Mouse (Mus musculus): ENCODE results near the gene Lrrc66. TPM values are rescaled to one million over a fixed set of nuclear protein-coding genes. Genes with fewer than 3 reads are reported as not detected.
A peak's percentile ranks its signal among the peaks of the same experiment; 100 is the strongest.
"Not testable (repeated sequence)": the region's sequence is repeated elsewhere in the genome, so short reads cannot be mapped to it uniquely, and the experiment has no call there.

Gene Lrrc66
- polyA plus RNA-seq, 1 experiment from 2014 or later, result not detected

GRCm38 (mm10) chr5:73604542-73604941 is 27.8 kb downstream of the Lrrc66 start:
- Histone ChIP-seq H3K36me3 (replicated peaks) (no peaks in the 10 kb centered on the region), H3K27ac (no peak overlapping the region), H3K27me3 (replicated peaks) (no peaks in the 10 kb centered on the region), H3K9me3 (no peaks in the 10 kb centered on the region), H3K9ac (no peak overlapping the region), H3K4me1 (peaks cover 3% of the 10 kb centered on the region; the same call in 1 of the 2 replicates), H3K4me2 (no peak overlapping the region), H3K4me3 (no peak overlapping the region)
- no peak for ATAC-seq (replicated peaks)
- 78% methylated on average over 6 of the region's 6 CpGs for WGBS

DNA sequence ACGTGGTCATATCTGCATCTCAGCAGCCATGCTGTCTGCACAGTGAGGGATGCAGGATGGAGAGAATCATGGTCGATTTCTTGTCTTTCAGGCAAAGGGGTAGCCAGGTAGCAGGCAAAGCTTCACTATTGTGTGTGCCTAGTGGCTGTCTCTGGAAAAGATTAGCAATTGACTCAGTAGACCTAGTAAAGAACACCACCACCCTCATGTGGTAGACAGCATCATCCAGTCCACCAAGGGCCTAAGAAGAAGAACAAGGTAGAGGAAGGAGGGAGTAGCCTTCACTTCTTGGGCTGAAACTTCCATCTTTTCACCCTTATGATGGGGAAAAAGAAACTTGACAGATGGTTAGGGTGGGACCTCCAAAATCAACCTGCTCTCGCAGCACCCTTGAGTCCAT is 29.5 kb downstream of the Lrrc66 start:
- H3K9ac ChIP-seq, result no peak overlapping the region
- H3K36me3 ChIP-seq (replicated peaks), result no peaks in the 10 kb centered on the region
- H3K4me2 ChIP-seq, result no peak overlapping the region
- no peak overlapping the region for H3K4me3 ChIP-seq
- H3K4me1 ChIP-seq, result peaks cover 12% of the 10 kb centered on the region
- no peaks in the 10 kb centered on the region for H3K27me3 ChIP-seq (replicated peaks)
- ATAC-seq (replicated peaks), result no peak
- H3K27ac ChIP-seq, result no peak overlapping the region
- H3K9me3 ChIP-seq, result no peaks in the 10 kb centered on the region
- 91% methylated on average over 3 of the region's 3 CpGs for WGBS

GRCm38 (mm10) chr5:73601361-73601763 is 31.0 kb downstream of the Lrrc66 start:
- H3K27ac ChIP-seq, result no peak overlapping the region
- no peak overlapping the region for H3K4me2 ChIP-seq
- WGBS, result 41% methylated on average over 8 of the region's 8 CpGs
- H3K4me1 ChIP-seq, result peaks cover 12% of the 10 kb centered on the region
- H3K9ac ChIP-seq, result no peak overlapping the region
- H3K36me3 ChIP-seq (replicated peaks), result no peaks in the 10 kb centered on the region
- H3K4me3 ChIP-seq, result no peak overlapping the region
- H3K27me3 ChIP-seq (replicated peaks), result no peaks in the 10 kb centered on the region
- no peak for ATAC-seq (replicated peaks)
- no peaks in the 10 kb centered on the region for H3K9me3 ChIP-seq

DNA sequence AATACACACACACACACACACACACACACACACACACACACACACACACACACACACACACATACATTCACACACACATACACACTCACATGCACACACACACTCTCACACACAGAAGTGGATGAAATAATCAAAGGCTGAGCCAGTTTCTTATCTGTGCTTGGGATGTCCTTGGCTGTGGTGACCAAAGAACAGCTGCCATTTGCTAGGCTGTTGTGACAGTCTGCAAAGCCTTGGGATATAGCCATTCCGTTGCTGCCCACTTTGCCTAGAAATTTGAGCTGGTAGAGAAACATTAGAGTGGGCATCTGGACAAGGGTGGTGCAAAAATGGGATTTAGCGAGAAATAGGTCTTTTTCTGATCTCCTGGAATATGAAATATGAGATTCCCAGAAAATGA is 32.3 kb downstream of the Lrrc66 start:
- H3K9ac ChIP-seq, result no peak overlapping the region
- no peaks in the 10 kb centered on the region for H3K9me3 ChIP-seq
- peaks cover 12% of the 10 kb centered on the region for H3K4me1 ChIP-seq
- H3K4me2 ChIP-seq, result no peak overlapping the region
- H3K4me3 ChIP-seq, result no peak overlapping the region
- WGBS, result 82% methylated on average over 2 of the region's 2 CpGs
- no peaks in the 10 kb centered on the region for H3K36me3 ChIP-seq (replicated peaks)
- ATAC-seq (replicated peaks), result no peak
- no peak overlapping the region for H3K27ac ChIP-seq
- no peaks in the 10 kb centered on the region for H3K27me3 ChIP-seq (replicated peaks)

- Histone ChIP-seq H3K9ac (no peak overlapping the region), H3K4me2 (no peak overlapping the region), H3K9me3 (no peaks in the 10 kb centered on the region), H3K27ac (no peak overlapping the region), H3K4me1 (peaks cover 12% of the 10 kb centered on the region), H3K27me3 (replicated peaks) (no peaks in the 10 kb centered on the region), H3K36me3 (replicated peaks) (no peaks in the 10 kb centered on the region), H3K4me3 (no peak overlapping the region)
- 54% methylated on average over 5 of the region's 5 CpGs for WGBS
- ATAC-seq (replicated peaks), result peak; percentile 70
Measured at GRCm38 (mm10) chr5:73598943-73599695, 33.2 kb downstream of the Lrrc66 start.

DNA sequence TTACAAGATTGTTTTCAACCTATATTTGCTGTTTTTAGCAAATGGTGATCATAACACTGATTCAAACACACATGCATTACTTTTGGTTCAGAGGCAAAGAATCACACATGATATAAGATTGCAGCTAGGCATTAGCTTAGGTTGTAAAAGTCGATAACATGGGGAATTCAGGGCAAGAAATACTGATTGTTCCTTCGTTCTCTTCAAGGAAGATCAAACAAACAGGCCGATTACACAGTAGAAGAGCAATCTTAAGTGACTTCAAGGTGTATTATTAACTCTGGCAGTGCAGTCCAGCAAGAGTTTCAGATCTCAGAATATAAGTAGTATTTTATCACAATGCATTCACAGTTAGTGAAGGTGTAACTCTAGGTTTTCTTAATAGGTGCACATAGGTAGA is 45.2 kb downstream of the Lrrc66 start:
- Histone ChIP-seq H3K27me3 (replicated peaks) (no peaks in the 10 kb centered on the region), H3K9ac (no peak overlapping the region), H3K4me1 (peaks cover 11% of the 10 kb centered on the region), H3K4me2 (no peak overlapping the region), H3K36me3 (replicated peaks) (no peaks in the 10 kb centered on the region), H3K27ac (peak overlapping the region; percentile 15; the same call in 1 of the 2 replicates), H3K9me3 (no peaks in the 10 kb centered on the region), H3K4me3 (no peak overlapping the region)
- ATAC-seq (replicated peaks), result no peak
- WGBS, result 71% methylated on average over 3 of the region's 3 CpGs

DNA sequence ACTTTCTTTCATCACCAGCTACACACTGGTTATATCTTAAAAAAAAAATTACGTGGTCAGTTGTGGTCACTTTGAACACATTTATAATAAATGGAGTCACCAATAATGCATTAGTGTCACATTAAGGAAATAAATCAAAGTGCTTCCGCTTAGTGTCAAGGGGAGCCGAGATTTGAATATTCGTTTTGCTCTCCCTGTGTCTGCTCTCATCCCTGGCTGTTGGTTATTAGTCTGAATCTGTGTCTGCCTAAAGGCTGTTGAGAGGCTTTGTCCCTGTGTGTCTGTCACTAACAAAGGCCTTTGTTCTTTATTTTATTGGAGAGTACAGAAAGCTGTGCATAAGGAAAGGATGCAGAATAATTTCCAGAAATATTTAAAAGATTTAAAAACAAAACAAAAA is 45.7 kb downstream of the Lrrc66 start:
- H3K36me3 ChIP-seq (replicated peaks), result no peaks in the 10 kb centered on the region
- H3K4me1 ChIP-seq, result peaks cover 11% of the 10 kb centered on the region
- H3K27ac ChIP-seq, result peak overlapping the region; percentile 15; the same call in 1 of the 2 replicates
- no peak overlapping the region for H3K9ac ChIP-seq
- no peak overlapping the region for H3K4me3 ChIP-seq
- H3K9me3 ChIP-seq, result no peaks in the 10 kb centered on the region
- WGBS, result 56% methylated on average over 4 of the region's 4 CpGs
- H3K4me2 ChIP-seq, result no peak overlapping the region
- H3K27me3 ChIP-seq (replicated peaks), result no peaks in the 10 kb centered on the region
- peak; percentile 67; the same call in 1 of the 2 replicates for ATAC-seq (replicated peaks)

GRCm38 (mm10) chr5:73585212-73586115 is 46.9 kb downstream of the Lrrc66 start:
- 24% methylated on average over 7 of the region's 7 CpGs for WGBS
- peaks cover 11% of the 10 kb centered on the region for H3K4me1 ChIP-seq
- no peak overlapping the region for H3K4me3 ChIP-seq
- peak overlapping the region; percentile 60 for H3K27ac ChIP-seq
- H3K27me3 ChIP-seq (replicated peaks), result no peaks in the 10 kb centered on the region
- H3K9ac ChIP-seq, result no peak overlapping the region
- H3K9me3 ChIP-seq, result no peaks in the 10 kb centered on the region
- no peak overlapping the region for H3K4me2 ChIP-seq
- ATAC-seq (replicated peaks), result peak; percentile 60
- H3K36me3 ChIP-seq (replicated peaks), result no peaks in the 10 kb centered on the region

DNA sequence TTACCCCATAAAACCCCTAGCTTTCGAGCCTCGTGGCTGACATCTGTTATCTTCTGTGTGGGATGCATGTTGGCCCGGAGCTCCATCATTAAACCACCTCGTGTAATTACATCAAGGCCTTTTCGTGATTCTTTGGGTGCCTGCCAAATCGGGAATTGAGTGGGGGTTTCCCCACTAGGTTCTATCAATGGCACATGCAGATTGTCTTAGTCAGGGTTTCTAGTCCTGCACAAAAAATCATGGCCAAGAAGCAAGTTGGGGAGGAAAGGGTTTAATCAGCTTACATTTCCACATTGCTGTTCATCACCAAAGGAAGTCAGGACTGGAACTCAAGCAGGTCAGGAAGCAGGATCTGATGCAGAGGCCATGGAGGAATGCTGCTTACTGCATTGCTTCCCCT is 48.3 kb downstream of the Lrrc66 start:
- H3K4me1 ChIP-seq, result peaks cover 11% of the 10 kb centered on the region
- ATAC-seq (replicated peaks); H3K9ac ChIP-seq; H3K4me2 ChIP-seq; H3K27ac ChIP-seq; H3K9me3 ChIP-seq; H3K4me3 ChIP-seq; H3K27me3 ChIP-seq (replicated peaks); H3K36me3 ChIP-seq (replicated peaks): not testable (repeated sequence)
- WGBS, result 64% methylated on average over 6 of the region's 6 CpGs

GRCm38 (mm10) chr5:73578131-73578530 is 54.2 kb downstream of the Lrrc66 start:
- Histone ChIP-seq H3K9ac (no peak overlapping the region), H3K27ac (no peak overlapping the region), H3K4me1 (peaks cover 4% of the 10 kb centered on the region), H3K36me3 (replicated peaks) (no peaks in the 10 kb centered on the region), H3K27me3 (replicated peaks) (no peaks in the 10 kb centered on the region), H3K4me3 (no peak overlapping the region), H3K4me2 (no peak overlapping the region), H3K9me3 (no peaks in the 10 kb centered on the region)
- 78% methylated on average over 3 of the region's 3 CpGs for WGBS
- no peak for ATAC-seq (replicated peaks)

DNA sequence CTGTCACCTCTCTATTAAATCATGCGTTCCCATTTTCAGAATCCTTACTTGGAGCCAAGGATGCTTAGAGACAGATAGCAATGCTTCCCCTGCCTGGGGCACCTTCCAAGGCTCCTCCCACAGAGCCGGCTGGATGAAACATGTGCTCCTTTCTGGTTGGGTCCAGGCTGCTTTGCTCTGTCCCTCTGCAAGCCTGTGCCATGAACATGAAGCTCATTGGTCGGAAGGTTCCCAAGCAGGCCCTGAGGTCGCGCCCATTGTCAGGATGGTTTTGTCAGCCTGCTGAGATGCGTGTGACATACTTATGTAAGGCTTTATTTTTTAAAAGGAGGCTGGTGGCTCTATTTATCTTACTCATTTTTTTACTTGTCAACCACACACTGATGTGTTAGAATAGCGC is 55.6 kb downstream of the Lrrc66 start:
- Histone ChIP-seq H3K4me3 (no peak overlapping the region), H3K27ac (no peak overlapping the region), H3K4me2 (no peak overlapping the region), H3K4me1 (peaks cover 4% of the 10 kb centered on the region), H3K36me3 (replicated peaks) (no peaks in the 10 kb centered on the region), H3K9ac (no peak overlapping the region), H3K27me3 (replicated peaks) (no peaks in the 10 kb centered on the region), H3K9me3 (no peaks in the 10 kb centered on the region)
- 0 out of 2 replicates have a peak, but pooled peaks have one; percentile 49 for ATAC-seq (replicated peaks)
- 70% methylated on average over 7 of the region's 7 CpGs for WGBS

DNA sequence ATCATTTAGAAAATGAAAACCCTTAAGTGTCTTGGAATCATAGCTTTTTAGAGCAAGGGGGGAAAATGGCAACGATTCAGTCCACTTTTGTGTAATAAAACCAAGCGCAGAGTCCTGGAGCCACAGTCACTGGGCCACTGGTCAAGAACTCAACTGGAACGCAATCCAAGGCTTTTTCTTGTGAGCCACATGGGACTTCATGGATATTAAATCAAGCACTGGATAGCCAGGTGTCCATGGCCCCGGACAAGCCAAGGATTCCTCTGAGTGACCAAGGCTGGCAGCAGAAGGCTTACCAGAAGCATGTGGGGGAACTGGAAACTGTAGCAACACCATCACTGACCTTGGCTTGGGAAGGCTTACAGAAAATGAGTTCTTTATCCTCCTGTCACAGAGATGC is 57.7 kb downstream of the Lrrc66 start:
- H3K36me3 ChIP-seq (replicated peaks), result no peaks in the 10 kb centered on the region
- H3K4me1 ChIP-seq, result peaks cover 4% of the 10 kb centered on the region
- 80% methylated on average over 4 of the region's 4 CpGs for WGBS
- no peak overlapping the region for H3K9ac ChIP-seq
- no peaks in the 10 kb centered on the region for H3K9me3 ChIP-seq
- no peak overlapping the region for H3K27ac ChIP-seq
- H3K4me2 ChIP-seq, result no peak overlapping the region
- H3K27me3 ChIP-seq (replicated peaks), result no peaks in the 10 kb centered on the region
- no peak for ATAC-seq (replicated peaks)
- H3K4me3 ChIP-seq, result no peak overlapping the region
